Mouse (Mus musculus) testis, adult 2 months (tissue): Measurements from ENCODE around the gene Plch2. TPM values are rescaled to one million over a fixed set of nuclear protein-coding genes. Genes with fewer than 3 reads are reported as not detected.

ENCODE experiments used
- H3K27ac ChIP-seq: fragments of 200-500 bp; 2 replicates; pipeline ENCODE4 v1.5.1; 2012; ENCODE audit warnings: low read depth, low read length; ENCODE audit not compliant: control insufficient read depth, insufficient read depth
- H3K27me3 ChIP-seq: fragments of 200-500 bp; 2 replicates; pipeline ENCODE4 v1.6.1; 2012; ENCODE audit warnings: mild to moderate bottlenecking, low read length, moderate library complexity; ENCODE audit not compliant: control insufficient read depth, insufficient read depth
- H3K36me3 ChIP-seq: fragments of 200-500 bp; 2 replicates; pipeline ENCODE4 v1.6.1; 2012; ENCODE audit warnings: mild to moderate bottlenecking, low read length; ENCODE audit not compliant: control insufficient read depth, insufficient read depth
- H3K4me1 ChIP-seq: fragments of 200-500 bp; 2 replicates; pipeline ENCODE4 v1.6.1; 2012; ENCODE audit warnings: low read length; ENCODE audit not compliant: control insufficient read depth, insufficient read depth
- H3K4me3 ChIP-seq: fragments of 200-500 bp; 2 replicates; pipeline ENCODE4 v1.5.1; 2012; ENCODE audit warnings: low read depth, mild to moderate bottlenecking, low read length, moderate library complexity, mixed read lengths; ENCODE audit not compliant: control insufficient read depth
- CTCF ChIP-seq: fragments of 200-500 bp; IDR thresholded peaks from 2 replicates; pipeline ENCODE4 v1.5.1; 2012; ENCODE audit warnings: low read depth, mild to moderate bottlenecking, inconsistent platforms, low read length, moderate library complexity; ENCODE audit not compliant: control insufficient read depth, insufficient read depth, insufficient replicate concordance
- POLR2A ChIP-seq: fragments of 200-500 bp; IDR thresholded peaks from 2 replicates; pipeline ENCODE4 v1.6.1; 2012; ENCODE audit warnings: low read depth, mild to moderate bottlenecking, inconsistent platforms, low read length, moderate library complexity; ENCODE audit not compliant: control insufficient read depth
- polyA plus RNA-seq: library from polyadenylated mRNA; depleted of rRNA; stranded (reverse); fragments of >200 nt; gene quantifications from 2 replicates; pipeline ENCODE4 v1.2.3, GENCODE M21; 2012

Plch2 gene
- polyA plus RNA-seq, 1 experiment = 1.9 TPM

DNA sequence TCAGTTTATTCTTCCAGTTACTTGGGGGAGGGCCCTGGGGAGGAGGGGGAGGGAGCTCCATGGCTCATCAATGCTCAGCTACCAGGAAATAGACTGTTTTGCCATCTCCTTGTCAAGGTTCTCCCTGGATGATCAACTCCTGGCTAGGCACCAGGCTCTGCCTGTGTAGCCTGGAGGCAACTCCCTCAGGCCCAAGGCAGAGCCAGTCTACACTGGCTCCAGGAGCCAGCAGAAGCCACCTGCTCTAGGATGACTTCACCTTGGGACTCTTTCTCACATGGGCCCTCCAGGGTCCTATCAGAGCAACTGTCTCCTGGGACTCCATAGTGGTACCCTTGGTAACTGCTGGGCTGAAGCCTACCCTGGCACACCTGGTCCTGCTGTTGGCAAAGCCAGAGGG, 48.5 kb downstream of the Plch2 start:
- H3K4me1 ChIP-seq = no peaks in the 10 kb centered on the region
- TF ChIP-seq POLR2A (no peak), CTCF (no peak)
- no peak overlapping the region for H3K27ac ChIP-seq
- no peak overlapping the region for H3K4me3 ChIP-seq
- H3K36me3 ChIP-seq = no peaks in the 10 kb centered on the region
- H3K27me3 ChIP-seq = no peaks in the 10 kb centered on the region

DNA sequence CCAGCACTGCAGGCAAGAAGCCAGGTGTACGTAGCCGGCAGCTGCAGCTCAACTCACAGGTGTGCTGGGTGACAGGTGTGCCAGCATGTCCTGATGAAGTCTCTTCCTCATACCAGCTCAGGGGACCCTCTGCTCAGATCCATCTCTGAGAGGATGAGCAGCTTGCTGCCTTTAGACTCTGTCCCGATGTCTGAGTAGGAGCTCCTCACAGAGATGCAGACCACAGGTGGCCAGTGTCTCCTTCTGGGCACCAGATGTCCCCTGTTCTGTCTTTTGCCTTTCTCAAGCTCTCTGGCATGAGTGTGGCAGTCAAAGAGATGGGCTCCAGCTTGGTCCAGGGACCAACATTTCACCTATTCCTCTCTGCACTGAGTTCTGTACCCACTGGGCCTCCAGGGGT, 48.9 kb downstream of the Plch2 start:
- Histone ChIP-seq H3K27ac (no peak overlapping the region), H3K4me3 (no peak overlapping the region), H3K36me3 (no peaks in the 10 kb centered on the region), H3K27me3 (no peaks in the 10 kb centered on the region), H3K4me1 (no peaks in the 10 kb centered on the region)
- TF ChIP-seq CTCF (no peak), POLR2A (no peak)

DNA sequence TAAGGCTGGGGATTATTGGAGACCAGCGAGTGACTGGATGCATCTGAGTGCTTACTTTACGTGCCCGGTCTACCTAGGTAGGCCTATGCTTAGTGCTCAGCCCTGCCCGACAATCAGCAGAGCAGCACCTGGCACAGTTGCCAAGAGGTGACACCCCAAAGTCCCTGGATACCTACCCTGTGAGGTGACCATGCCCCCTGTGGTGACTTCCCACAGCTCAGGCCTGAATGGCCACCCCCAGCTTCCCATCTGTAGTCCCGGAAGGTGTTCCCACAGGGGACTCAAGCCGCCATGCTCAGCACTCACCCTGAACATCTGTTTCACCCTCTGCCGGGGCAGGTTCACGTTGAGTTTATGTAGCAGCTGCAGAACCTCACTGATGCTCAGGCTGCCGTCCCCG, 50.3 kb downstream of the Plch2 start:
- no peaks in the 10 kb centered on the region for H3K36me3 ChIP-seq
- TF ChIP-seq POLR2A (no peak), CTCF (no peak)
- H3K27me3 ChIP-seq = no peaks in the 10 kb centered on the region
- no peak overlapping the region for H3K27ac ChIP-seq
- no peak overlapping the region for H3K4me3 ChIP-seq
- no peaks in the 10 kb centered on the region for H3K4me1 ChIP-seq

DNA sequence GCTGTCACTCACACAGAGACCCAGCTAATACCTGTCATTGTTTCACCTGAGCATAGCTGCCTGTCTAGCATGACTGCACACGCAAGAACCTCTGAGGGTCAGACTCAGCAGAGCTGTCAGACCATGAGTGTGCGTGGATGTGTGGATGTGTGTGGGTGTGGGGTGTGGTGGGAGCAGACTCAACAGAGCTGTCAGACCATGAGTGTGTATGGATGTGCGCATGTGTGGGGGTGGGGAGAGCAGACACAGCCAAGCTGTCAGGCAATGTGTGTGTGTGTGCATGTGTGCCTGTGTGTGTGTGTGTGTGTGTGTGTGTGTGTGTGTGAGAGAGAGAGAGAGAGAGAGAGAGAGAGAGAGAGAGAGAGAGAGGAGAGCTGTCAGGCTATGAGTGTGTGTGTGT, 51.3 kb downstream of the Plch2 start:
- no peak for TF ChIP-seq CTCF
- TF ChIP-seq POLR2A = no peak
- Histone ChIP-seq H3K4me3 (no peak overlapping the region), H3K27ac (no peak overlapping the region), H3K27me3 (no peaks in the 10 kb centered on the region), H3K36me3 (no peaks in the 10 kb centered on the region), H3K4me1 (no peaks in the 10 kb centered on the region)

DNA sequence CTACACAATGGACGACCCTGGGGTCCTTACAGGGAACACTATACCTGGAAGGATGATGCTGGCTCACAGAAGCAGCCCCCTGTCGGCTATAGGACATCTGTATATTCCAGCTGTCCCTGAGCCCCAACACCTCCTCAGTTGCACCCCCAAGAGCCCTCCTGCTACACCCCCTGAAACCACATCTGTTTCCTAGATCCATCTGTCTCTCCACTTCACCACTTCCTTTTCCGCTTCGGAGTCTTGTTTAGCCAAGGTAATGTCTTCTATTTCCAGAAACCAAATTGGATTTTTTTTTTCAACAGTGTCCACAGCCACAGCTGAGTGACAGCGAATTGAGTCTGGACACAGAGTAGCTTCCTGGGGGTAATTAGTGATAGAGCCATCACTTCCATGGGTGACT, 57.2 kb downstream of the Plch2 start:
- TF ChIP-seq CTCF = no peak
- no peaks in the 10 kb centered on the region for H3K27me3 ChIP-seq
- no peaks in the 10 kb centered on the region for H3K4me1 ChIP-seq
- no peaks in the 10 kb centered on the region for H3K36me3 ChIP-seq
- no peak overlapping the region for H3K4me3 ChIP-seq
- H3K27ac ChIP-seq = no peak overlapping the region

DNA sequence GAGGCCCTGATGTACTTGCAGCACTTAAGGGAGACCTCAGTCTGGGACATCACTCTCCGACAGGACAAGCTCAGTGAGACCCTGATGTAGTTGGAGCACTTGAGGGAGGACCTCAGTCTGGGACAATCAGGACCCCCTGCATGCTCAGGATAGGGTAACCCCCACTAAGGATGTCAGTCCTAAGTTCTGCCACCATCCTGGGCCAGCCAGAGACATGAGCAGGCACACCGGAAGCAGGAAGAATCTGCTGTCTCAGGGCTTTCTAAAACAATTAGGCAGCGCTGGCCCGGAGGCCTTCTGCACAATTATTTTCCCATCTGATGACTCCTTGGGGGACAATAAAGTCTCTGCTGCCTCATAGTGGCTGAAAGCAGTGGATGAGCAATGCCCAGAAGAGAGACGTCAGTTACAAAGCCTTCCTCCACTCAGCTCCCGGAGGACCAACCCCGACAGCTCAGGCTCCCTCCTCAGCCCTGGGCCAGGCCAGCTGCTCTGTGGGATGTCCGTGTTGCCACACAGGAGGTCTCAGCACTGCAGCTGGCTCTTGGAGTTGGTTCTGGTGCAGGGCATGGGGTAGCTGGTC, 59.9 kb downstream of the Plch2 start:
- Histone ChIP-seq H3K27ac (no peak overlapping the region), H3K27me3 (no peaks in the 10 kb centered on the region), H3K4me3 (no peak overlapping the region), H3K36me3 (no peaks in the 10 kb centered on the region), H3K4me1 (no peaks in the 10 kb centered on the region)
- no peak for TF ChIP-seq POLR2A
- TF ChIP-seq CTCF = no peak

DNA sequence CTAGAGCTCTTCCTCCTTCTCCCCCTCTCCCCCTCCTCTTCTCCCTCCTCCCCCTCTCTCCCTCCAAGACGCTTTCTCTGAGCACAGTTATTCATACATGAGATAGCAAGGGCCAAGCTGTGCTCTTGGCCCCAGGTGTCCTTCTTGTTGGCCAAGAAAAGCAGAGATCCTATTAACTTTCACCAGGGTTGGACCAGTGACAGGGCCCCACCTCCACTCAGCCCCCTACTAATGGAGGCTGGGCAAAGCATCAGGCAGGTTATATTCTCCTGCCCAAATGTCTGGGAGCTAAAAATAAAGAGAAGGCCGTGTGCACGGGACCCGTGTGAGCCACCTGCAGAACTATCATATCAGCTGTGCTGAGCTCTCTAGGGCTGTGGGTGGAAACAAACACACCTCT, 61.7 kb downstream of the Plch2 start:
- TF ChIP-seq POLR2A (no peak), CTCF (no peak)
- Histone ChIP-seq H3K36me3 (no peaks in the 10 kb centered on the region), H3K27ac (no peak overlapping the region), H3K4me3 (no peak overlapping the region), H3K4me1 (no peaks in the 10 kb centered on the region), H3K27me3 (no peaks in the 10 kb centered on the region)

DNA sequence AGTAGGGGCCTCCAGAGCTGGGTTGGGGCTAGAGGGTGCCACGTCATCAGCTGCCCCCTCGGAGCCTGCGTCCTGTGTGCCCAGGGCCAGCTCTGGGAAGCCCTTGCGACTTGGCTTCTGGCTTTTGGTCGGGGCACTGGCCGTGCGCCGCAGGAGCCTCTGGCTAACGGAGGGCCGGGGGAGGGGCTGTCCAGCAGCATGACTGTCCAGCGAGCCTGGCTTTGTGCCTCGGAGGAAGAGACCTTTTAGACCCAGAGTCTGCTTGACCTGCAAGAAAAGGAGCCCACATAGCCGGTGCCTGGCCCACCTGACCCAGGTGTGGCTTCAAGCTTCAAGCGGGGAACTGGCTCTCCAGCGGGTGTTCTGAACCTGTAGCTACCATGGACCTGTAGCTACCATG, 69.8 kb downstream of the Plch2 start:
- no peak for TF ChIP-seq CTCF
- TF ChIP-seq POLR2A = no peak
- Histone ChIP-seq H3K36me3 (no peaks in the 10 kb centered on the region), H3K4me1 (peaks cover 3% of the 10 kb centered on the region), H3K4me3 (no peak overlapping the region), H3K27ac (no peak overlapping the region), H3K27me3 (no peaks in the 10 kb centered on the region)
